Mouse (Mus musculus) neural tube, embryonic 13.5 days (tissue): Measurements from ENCODE around the gene Mapk9. TPM values are rescaled to one million over a fixed set of nuclear protein-coding genes. Genes with fewer than 3 reads are reported as not detected.

Experiments used
- ATAC-seq: fragments of 200-750 bp; cut with Nextera tagmentation; 2 replicates; pipeline ENCODE4 v1.8.0; 2017; ENCODE audit warnings: low read depth, mild to moderate bottlenecking, moderate TSS enrichment, moderate library complexity
- H3K27ac ChIP-seq: fragments of 300-500 bp; sonication (generic); replicated peaks from 2 replicates; pipeline ENCODE4 v1.5.1; 2015; ENCODE audit warnings: moderate library complexity, mild to moderate bottlenecking, inconsistent platforms
- H3K27me3 ChIP-seq: fragments of 300-500 bp; sonication (generic); 2 replicates; pipeline ENCODE4 v1.6.1; 2015; ENCODE audit warnings: mild to moderate bottlenecking, inconsistent platforms
- H3K36me3 ChIP-seq: fragments of 300-500 bp; sonication (generic); 2 replicates; pipeline ENCODE4 v1.6.1; 2015; ENCODE audit warnings: mild to moderate bottlenecking, inconsistent platforms
- H3K4me1 ChIP-seq: fragments of 300-500 bp; sonication (generic); replicated peaks from 2 replicates; pipeline ENCODE4 v1.6.1; 2015; ENCODE audit warnings: inconsistent platforms
- H3K4me2 ChIP-seq: fragments of 300-500 bp; sonication (generic); 2 replicates; pipeline ENCODE4 v1.6.1; 2015; ENCODE audit warnings: inconsistent platforms, mild to moderate bottlenecking, moderate library complexity
- H3K4me3 ChIP-seq: fragments of 300-500 bp; sonication (generic); 2 replicates; pipeline ENCODE4 v1.5.1; 2015; ENCODE audit warnings: mild to moderate bottlenecking, inconsistent platforms
- H3K9ac ChIP-seq: fragments of 300-500 bp; sonication (generic); 2 replicates; pipeline ENCODE4 v1.6.1; 2015; ENCODE audit warnings: moderate library complexity, mild to moderate bottlenecking, inconsistent platforms
- H3K9me3 ChIP-seq: fragments of 300-500 bp; sonication (generic); 2 replicates; pipeline ENCODE4 v1.6.1; 2016; ENCODE audit warnings: inconsistent platforms
- WGBS: fragments of 180-500 bp; shearing (Covaris S2); methylation state at CpG from one replicate; pipeline ENCODE4 v1.1.7; 2015; 5-methylcytosine and 5-hydroxymethylcytosine counted together
- polyA plus RNA-seq: library from polyadenylated mRNA; unstranded; fragments of >200 nt; fragmentation: Nextera tagmentation; extraction: Ambion mirVana; gene quantifications from 2 replicates; pipeline ENCODE4 v1.2.1, GENCODE M21; 2015

Gene Mapk9
- polyA plus RNA-seq, 1 experiment from 2014 or later = 56.0 TPM

DNA sequence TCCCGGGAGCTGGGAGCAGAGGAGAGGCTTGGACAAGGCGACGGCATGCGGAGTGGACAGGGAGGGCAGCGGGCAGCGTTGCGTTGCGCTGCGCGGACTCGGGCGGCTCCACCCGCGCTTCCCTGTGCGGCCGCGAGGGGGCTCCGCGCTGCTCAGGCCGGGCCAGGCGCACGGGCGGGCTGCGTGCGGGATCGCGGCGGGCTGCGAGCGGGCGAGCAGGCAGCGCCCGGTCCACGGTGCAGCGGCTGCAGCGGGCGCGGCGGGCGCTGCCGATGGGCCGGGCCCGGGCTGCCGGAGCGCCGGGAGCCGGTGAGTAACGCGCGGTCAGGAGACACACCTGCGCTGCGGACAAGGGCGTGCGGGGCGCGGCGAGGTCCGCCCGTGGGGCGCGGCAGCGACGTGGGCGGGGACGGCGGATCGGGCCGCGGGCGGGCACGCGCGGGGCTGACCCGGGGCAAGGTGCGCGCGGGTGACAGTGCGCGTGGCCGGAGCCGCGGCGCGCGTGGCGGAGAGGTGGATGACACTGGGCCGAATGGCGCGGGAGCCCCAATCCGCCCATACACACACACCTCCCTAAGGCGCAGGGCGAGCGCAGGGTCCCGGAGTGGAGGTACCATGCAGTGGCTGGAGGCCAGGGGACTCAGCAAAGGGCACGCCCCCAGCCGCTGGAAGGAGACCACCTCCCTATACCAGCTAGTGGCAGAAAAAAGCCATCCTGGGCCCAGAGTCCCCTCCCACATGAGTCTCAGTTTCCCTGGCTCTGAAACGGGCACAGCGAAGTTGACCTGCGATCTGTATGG, 55.3 kb downstream of the Mapk9 start, which contains the start of gene Rasgef1c:
TSS of gene Rasgef1c (plus strand) at position 177 of the 800 bp plus-strand sequence.
- Histone ChIP-seq H3K9me3 (peaks cover 7% of the 10 kb centered on the region; the same call in 1 of the 2 replicates), H3K4me2 (peak within 1 kb of the TSS; percentile 95), H3K9ac (peak within 1 kb of the TSS; percentile 84), H3K4me1 (peaks cover 14% of the 10 kb centered on the region), H3K4me3 (peak within 1 kb of the TSS; percentile 67), H3K36me3 (0 out of 2 replicates have a peak, but pooled peaks cover 6% of the 10 kb centered on the region), H3K27ac (peak within 1 kb of the TSS; percentile 23; the same call in 1 of the 2 replicates), H3K27me3 (peaks cover 45% of the 10 kb centered on the region)
- peak; percentile 93 for ATAC-seq
- WGBS = 3% methylated on average over 93 of the region's 99 CpGs

DNA sequence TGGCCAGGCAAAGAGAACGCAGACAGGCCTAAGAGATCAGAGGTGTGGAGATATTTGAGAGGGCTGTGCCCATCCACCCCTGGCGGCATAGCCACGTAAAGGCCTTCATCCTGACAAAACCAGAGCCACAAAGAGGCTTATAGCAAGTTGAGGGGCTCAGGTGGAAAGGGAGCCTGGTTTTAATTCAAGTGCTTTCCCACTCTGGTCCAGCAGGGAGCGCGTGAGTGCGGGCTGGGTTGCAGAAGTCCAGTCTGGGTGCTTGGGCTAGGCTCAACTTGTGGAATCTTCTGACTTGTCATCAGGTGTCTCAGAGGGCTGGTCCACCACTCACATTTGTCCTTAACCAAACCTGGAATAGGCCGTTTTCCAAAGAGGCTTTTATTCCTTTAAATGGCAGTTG, 56.8 kb downstream of the Mapk9 start:
- no peak overlapping the region for H3K4me2 ChIP-seq
- 17% methylated on average over 7 of the region's 7 CpGs for WGBS
- 0 out of 2 replicates have a peak, but pooled peaks cover 3% of the 10 kb centered on the region for H3K36me3 ChIP-seq
- H3K27me3 ChIP-seq = peaks cover 45% of the 10 kb centered on the region
- H3K9me3 ChIP-seq = no peaks in the 10 kb centered on the region
- ATAC-seq = peak; percentile 37; the same call in 1 of the 2 replicates
- H3K9ac ChIP-seq = no peak overlapping the region
- H3K27ac ChIP-seq = no peak overlapping the region
- H3K4me3 ChIP-seq = no peak overlapping the region
- peaks cover 14% of the 10 kb centered on the region for H3K4me1 ChIP-seq

DNA sequence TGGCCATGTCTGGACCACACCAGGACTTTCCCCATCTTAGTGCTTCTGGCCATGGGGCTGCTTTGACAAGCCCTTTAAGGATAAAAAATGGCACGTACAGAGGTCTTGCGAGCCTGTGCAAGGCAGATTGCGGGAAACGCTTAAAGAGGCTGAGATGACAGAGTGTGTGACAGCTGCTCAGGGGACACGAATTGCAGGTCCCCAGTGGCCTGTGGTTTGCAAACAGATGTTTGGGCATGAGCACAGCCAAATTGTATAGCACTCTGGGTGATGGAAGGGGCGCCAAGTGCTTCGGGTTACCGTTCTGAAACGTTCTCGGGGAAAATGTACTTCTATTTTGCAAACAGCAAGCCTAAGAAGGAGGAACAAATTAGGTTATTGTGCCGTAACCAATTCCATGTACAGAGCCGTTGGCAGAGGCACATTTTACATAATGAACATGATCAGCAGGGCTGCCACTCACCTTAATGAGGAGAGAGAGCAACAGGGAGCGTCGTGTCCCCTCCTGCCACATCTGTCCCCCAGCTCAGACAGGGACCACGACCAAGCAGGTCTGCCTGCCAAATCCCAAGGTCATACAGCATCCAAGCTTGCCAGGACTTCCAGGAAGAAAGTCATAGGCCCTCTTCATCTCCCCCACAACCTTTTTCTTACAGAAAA, 72.1 kb downstream of the Mapk9 start:
- Histone ChIP-seq H3K4me1 (peaks cover 13% of the 10 kb centered on the region), H3K9ac (no peak overlapping the region), H3K27ac (peak overlapping the region; percentile 64), H3K36me3 (no peaks in the 10 kb centered on the region), H3K27me3 (0 out of 2 replicates have a peak, but pooled peaks cover 4% of the 10 kb centered on the region), H3K4me2 (peak overlapping the region; percentile 13; the same call in 1 of the 2 replicates), H3K9me3 (no peaks in the 10 kb centered on the region), H3K4me3 (no peak overlapping the region)
- peak; percentile 40; the same call in 1 of the 2 replicates for ATAC-seq
- 34% methylated on average over 15 of the region's 15 CpGs for WGBS

DNA sequence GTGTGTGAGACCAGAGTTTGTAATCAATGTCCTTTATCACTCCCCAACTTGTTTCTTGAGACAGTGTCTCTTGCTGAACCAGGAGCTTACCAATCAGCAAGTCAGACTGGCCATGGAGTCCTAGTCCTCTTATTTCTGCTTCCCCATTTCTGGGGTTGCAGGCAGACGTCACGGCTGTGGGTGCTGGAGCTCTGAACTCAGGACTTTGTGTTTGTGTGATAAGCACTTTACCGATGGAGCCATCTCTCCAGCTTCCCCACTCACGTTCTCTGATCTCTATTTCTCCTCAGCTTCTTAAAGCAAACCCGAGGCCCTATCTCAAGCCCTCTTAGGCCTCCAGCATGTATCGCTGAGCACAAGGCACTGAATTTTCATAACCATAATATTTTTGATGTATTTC, 72.8 kb downstream of the Mapk9 start:
- Histone ChIP-seq H3K27ac (peak overlapping the region; percentile 64; the same call in 1 of the 2 replicates), H3K9ac (no peak overlapping the region), H3K4me2 (no peak overlapping the region), H3K27me3 (0 out of 2 replicates have a peak, but pooled peaks cover 4% of the 10 kb centered on the region), H3K4me3 (no peak overlapping the region), H3K36me3 (no peaks in the 10 kb centered on the region), H3K4me1 (peaks cover 13% of the 10 kb centered on the region), H3K9me3 (no peaks in the 10 kb centered on the region)
- 88% methylated on average over 6 of the region's 6 CpGs for WGBS
- ATAC-seq = no peak

DNA sequence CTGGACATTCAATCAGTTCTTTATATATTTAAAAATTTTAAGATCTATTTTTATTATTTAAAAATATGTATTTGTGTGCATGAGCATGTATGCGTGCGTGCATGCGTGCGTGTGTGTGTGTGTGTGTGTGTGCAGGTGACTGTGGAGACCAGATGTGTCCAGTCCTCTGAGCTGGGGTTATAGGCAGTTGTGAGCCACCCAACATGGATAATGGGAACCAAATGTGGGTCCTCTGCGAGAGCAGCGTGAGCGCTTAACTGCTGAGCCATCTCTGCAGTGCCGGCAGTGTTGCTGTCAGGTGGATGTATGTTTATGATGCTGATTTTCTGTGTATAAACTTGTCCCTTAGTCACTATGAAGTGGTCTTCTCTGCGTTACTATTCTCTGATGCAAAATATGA, 77.0 kb downstream of the Mapk9 start:
- 77% methylated on average over 9 of the region's 9 CpGs for WGBS
- H3K27ac ChIP-seq = no peak overlapping the region
- peaks cover 11% of the 10 kb centered on the region; the same call in 1 of the 2 replicates for H3K27me3 ChIP-seq
- H3K4me1 ChIP-seq = peaks cover 36% of the 10 kb centered on the region
- ATAC-seq = no peak
- H3K4me2 ChIP-seq = no peak overlapping the region
- no peak overlapping the region for H3K4me3 ChIP-seq
- no peaks in the 10 kb centered on the region for H3K9me3 ChIP-seq
- no peaks in the 10 kb centered on the region for H3K36me3 ChIP-seq
- no peak overlapping the region for H3K9ac ChIP-seq

DNA sequence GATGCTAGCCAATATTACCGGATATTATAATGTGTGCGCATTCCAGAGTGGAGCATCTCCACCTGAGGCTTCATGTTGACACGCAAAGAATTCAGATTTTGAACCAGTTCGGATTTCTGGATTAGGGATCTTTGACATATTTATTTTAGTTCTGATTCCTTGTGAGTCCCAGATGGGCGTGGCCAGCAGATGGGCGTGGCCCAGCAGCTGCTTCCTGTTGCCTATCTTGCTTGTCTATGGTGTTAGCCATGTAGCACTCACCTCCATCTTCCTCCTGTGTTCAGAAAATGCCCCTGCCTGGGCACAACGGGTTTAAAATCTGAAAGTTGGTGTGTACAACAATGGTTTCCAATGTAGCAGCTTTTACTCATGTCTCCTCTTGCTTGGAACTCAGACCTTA, 79.6 kb downstream of the Mapk9 start:
- WGBS = 80% methylated on average over 7 of the region's 7 CpGs
- no peak overlapping the region for H3K9ac ChIP-seq
- ATAC-seq = no peak
- H3K4me2 ChIP-seq = no peak overlapping the region
- H3K27ac ChIP-seq = peak overlapping the region; percentile 81; the same call in 1 of the 2 replicates
- peaks cover 37% of the 10 kb centered on the region for H3K4me1 ChIP-seq
- no peak overlapping the region for H3K4me3 ChIP-seq
- peaks cover 19% of the 10 kb centered on the region; the same call in 1 of the 2 replicates for H3K27me3 ChIP-seq
- H3K36me3 ChIP-seq = no peaks in the 10 kb centered on the region
- H3K9me3 ChIP-seq = no peaks in the 10 kb centered on the region

DNA sequence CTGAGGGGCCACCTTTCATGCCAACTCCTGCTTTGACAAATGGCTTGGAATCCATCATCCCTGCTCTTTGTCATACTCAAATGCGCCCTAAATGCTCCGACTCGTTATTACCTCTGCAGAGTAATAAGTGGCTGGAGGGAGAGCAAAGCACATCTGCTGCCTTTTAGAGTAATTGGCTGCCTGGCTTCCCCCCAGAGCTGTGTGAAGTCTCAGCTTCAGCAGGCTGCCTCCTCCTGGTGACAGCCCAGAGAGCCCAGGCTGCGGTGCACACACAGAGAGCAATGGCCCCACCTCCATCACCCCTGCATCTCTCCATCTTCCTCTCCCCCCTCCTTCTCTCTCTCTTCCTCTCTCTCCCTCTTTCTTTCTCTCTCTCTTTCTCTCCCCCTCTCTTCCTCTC, 80.6 kb downstream of the Mapk9 start:
- H3K4me2 ChIP-seq = peak overlapping the region; percentile 31
- ATAC-seq = peak; percentile 73
- H3K9ac ChIP-seq = 0 out of 2 replicates have a peak overlapping the region, but pooled peaks have one; percentile 39
- WGBS = 8% methylated on average over 4 of the region's 4 CpGs
- H3K4me1 ChIP-seq = peaks cover 47% of the 10 kb centered on the region
- H3K27ac ChIP-seq = peak overlapping the region; percentile 81
- H3K36me3 ChIP-seq = no peaks in the 10 kb centered on the region
- H3K4me3 ChIP-seq = no peak overlapping the region
- H3K27me3 ChIP-seq = peaks cover 15% of the 10 kb centered on the region; the same call in 1 of the 2 replicates
- no peaks in the 10 kb centered on the region for H3K9me3 ChIP-seq

DNA sequence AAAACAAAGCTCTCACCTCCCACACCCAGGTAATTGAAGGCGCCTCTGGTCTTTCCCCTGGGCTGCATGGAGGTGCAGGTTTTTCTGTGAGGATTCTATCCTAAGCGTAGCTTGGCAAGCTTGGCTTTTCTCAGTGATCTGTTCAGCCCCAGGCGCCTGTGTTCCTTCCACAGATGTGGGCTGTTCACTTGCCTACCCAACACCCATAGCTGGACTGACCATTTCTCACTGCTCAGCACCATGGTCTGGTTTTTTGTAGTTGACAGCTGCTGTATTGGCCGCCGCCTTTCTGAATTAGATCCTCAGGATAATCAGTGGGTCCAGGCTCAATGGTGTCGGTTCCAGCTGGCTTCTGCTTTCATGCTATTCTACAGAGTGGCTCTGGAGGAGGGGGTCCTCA, 81.1 kb downstream of the Mapk9 start:
- peak overlapping the region; percentile 81 for H3K27ac ChIP-seq
- H3K4me2 ChIP-seq = no peak overlapping the region
- H3K27me3 ChIP-seq = peaks cover 15% of the 10 kb centered on the region; the same call in 1 of the 2 replicates
- H3K9ac ChIP-seq = no peak overlapping the region
- 55% methylated on average over 6 of the region's 6 CpGs for WGBS
- peaks cover 52% of the 10 kb centered on the region for H3K4me1 ChIP-seq
- no peaks in the 10 kb centered on the region for H3K9me3 ChIP-seq
- H3K36me3 ChIP-seq = no peaks in the 10 kb centered on the region
- H3K4me3 ChIP-seq = no peak overlapping the region
- no peak for ATAC-seq

DNA sequence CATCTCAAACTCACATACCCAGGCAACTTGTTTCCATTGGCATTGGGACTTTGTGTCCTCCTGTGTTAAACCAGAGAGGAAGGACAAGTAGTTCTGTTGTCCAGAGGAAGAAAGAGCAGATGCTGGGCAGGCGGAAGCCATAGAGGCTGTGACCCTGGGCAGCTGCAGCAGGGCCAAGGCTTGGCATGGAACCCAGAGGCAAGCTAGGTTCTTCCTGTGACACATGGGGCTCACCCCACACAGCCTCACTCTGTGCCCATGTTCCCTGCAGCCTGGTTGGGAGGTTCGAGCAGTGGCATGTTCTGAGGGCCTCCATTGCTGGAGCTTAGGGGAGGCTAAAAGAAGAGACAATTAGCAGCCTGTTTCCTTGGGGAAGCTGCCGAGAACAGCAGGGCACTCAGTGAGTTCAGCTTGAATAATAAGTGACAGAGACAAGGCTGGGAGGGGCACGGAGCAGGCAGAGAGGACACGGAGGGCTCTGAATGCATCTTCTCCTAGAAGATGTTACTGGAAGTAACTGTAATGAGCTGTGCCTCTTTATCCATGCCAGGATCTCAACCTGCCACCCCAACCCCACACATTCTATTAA, 84.6 kb downstream of the Mapk9 start:
- H3K4me2 ChIP-seq = peak overlapping the region; percentile 13; the same call in 1 of the 2 replicates
- 15% methylated on average over 5 of the region's 5 CpGs for WGBS
- H3K27ac ChIP-seq = peak overlapping the region; percentile 83

DNA sequence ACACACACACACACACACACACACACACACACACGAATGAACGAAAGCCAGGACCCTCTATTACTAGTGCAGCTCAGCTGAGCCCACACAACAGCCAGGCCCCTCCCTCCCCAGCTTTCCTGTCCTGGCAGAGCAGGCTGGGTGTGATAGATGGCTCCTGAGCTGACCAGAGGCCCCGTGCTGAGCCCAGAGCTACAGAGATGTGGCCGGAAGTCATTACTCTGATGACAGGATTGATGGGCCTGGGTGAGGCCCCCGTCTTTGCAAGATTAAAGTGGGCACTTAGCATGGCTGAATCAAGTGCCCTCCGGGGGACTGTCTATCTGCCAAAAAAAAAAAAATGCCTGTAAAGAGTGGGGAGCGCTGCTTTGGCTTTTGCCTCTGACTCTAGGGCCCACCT, 85.3 kb downstream of the Mapk9 start:
- Histone ChIP-seq H3K4me2 (peak overlapping the region; percentile 13; the same call in 1 of the 2 replicates), H3K4me3 (no peak overlapping the region), H3K4me1 (peaks cover 48% of the 10 kb centered on the region), H3K9me3 (no peaks in the 10 kb centered on the region), H3K27ac (peak overlapping the region; percentile 83), H3K9ac (peak overlapping the region; percentile 41), H3K27me3 (peaks cover 28% of the 10 kb centered on the region), H3K36me3 (no peaks in the 10 kb centered on the region)
- 0% methylated on average over 7 of the region's 7 CpGs for WGBS
- peak; percentile 86 for ATAC-seq

More for the DNA sequence above, 84.6 kb downstream of the Mapk9 start:
- H3K36me3 ChIP-seq = no peaks in the 10 kb centered on the region
- peak overlapping the region; percentile 41 for H3K9ac ChIP-seq
- H3K4me3 ChIP-seq = no peak overlapping the region
- no peak for ATAC-seq
- H3K4me1 ChIP-seq = peaks cover 55% of the 10 kb centered on the region
- H3K9me3 ChIP-seq = no peaks in the 10 kb centered on the region
- peaks cover 28% of the 10 kb centered on the region for H3K27me3 ChIP-seq

DNA sequence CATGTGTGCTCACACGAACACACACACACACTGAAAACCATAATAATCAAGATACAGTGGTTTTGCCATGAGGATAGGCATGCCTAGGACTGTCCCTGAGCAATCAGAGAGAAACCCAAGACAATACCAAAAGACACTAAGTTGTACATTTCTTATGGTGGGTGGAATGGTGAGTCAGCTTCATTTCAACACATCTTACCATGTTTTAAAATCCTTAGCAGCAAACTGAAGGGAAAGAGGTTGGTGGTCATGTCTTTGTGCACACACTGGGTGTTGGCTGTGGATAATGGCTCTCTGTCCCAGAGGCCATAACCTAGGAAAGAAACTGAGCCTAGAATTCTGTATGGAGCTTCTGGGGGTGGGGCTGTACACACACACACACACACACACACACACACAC, 87.3 kb downstream of the Mapk9 start:
- Histone ChIP-seq H3K4me3 (no peak overlapping the region), H3K4me1 (peaks cover 38% of the 10 kb centered on the region), H3K9ac (no peak overlapping the region), H3K4me2 (no peak overlapping the region), H3K9me3 (no peaks in the 10 kb centered on the region), H3K27me3 (peaks cover 19% of the 10 kb centered on the region), H3K27ac (0 out of 2 replicates have a peak overlapping the region, but pooled peaks have one; percentile 65), H3K36me3 (no peaks in the 10 kb centered on the region)
- 72% methylated on average over 1 of the region's 1 CpGs for WGBS
- ATAC-seq = no peak
